Mouse (Mus musculus) liver, embryonic 12.5 days (tissue): ENCODE results near the gene Mgat4d. TPM values are rescaled to one million over a fixed set of nuclear protein-coding genes. Genes with fewer than 3 reads are reported as not detected.
A peak's percentile ranks its signal among the peaks of the same experiment; 100 is the strongest.
"Not testable (repeated sequence)": the region's sequence is repeated elsewhere in the genome, so short reads cannot be mapped to it uniquely, and the experiment has no call there.

Experiments
- ATAC-seq: fragments of 200-750 bp; cut with Nextera tagmentation; 2 replicates; pipeline ENCODE4 v1.8.0; 2017; ENCODE audit warnings: moderate number of reproducible peaks, mild to moderate bottlenecking, moderate library complexity
- H3K27ac ChIP-seq: fragments of 300-500 bp; sonication (generic); 2 replicates; pipeline ENCODE4 v1.5.1; 2016; ENCODE audit warnings: mild to moderate bottlenecking
- H3K27me3 ChIP-seq: fragments of 300-500 bp; sonication (generic); replicated peaks from 2 replicates; pipeline ENCODE4 v1.6.1; 2016; ENCODE audit warnings: mild to moderate bottlenecking, moderate library complexity
- H3K36me3 ChIP-seq: fragments of 300-500 bp; sonication (generic); 2 replicates; pipeline ENCODE4 v1.6.1; 2016; ENCODE audit warnings: mild to moderate bottlenecking, moderate library complexity
- H3K4me1 ChIP-seq: fragments of 300-500 bp; sonication (generic); 2 replicates; pipeline ENCODE4 v1.6.1; 2016
- H3K4me2 ChIP-seq: fragments of 300-500 bp; sonication (generic); 2 replicates; pipeline ENCODE4 v1.6.1; 2016; ENCODE audit warnings: mild to moderate bottlenecking, moderate library complexity
- H3K4me3 ChIP-seq: fragments of 300-500 bp; sonication (generic); 2 replicates; pipeline ENCODE4 v1.5.1; 2016; ENCODE audit warnings: mild to moderate bottlenecking, moderate library complexity
- H3K9ac ChIP-seq: fragments of 300-500 bp; sonication (generic); 2 replicates; pipeline ENCODE4 v1.6.1; 2016; ENCODE audit warnings: mild to moderate bottlenecking, moderate library complexity
- H3K9me3 ChIP-seq: fragments of 300-500 bp; sonication (generic); replicated peaks from 2 replicates; pipeline ENCODE4 v1.6.1; 2016; ENCODE audit warnings: mild to moderate bottlenecking, moderate library complexity
- WGBS: fragments of 180-500 bp; shearing (Covaris S2); methylation state at CpG from one replicate; pipeline ENCODE4 v1.1.7; 2016; ENCODE audit not compliant: insufficient replicate concordance; 5-methylcytosine and 5-hydroxymethylcytosine counted together
- polyA plus RNA-seq: library from polyadenylated mRNA; unstranded; fragments of >200 nt; fragmentation: Nextera tagmentation; extraction: Ambion mirVana; gene quantifications from 2 replicates; pipeline ENCODE4 v1.2.1, GENCODE M21; 2016

Mgat4d gene
- polyA plus RNA-seq, 1 experiment from 2014 or later: not detected

GRCm38 (mm10) chr8:83426104-83426759 is 78.0 kb downstream of the Mgat4d start:
- Histone ChIP-seq H3K9ac (peak overlapping the region; percentile 44; the same call in 1 of the 2 replicates), H3K9me3 (no peaks in the 10 kb centered on the region), H3K36me3 (no peaks in the 10 kb centered on the region), H3K4me1 (peaks cover 85% of the 10 kb centered on the region), H3K27me3 (no peaks in the 10 kb centered on the region), H3K4me3 (no peak overlapping the region), H3K27ac (peak overlapping the region; percentile 78), H3K4me2 (0 out of 2 replicates have a peak overlapping the region, but pooled peaks have one; percentile 14)
- no peak for ATAC-seq
- WGBS: 63% methylated on average over 11 of the region's 11 CpGs

GRCm38 (mm10) chr8:83426949-83427348 is 78.7 kb downstream of the Mgat4d start:
- H3K4me2 ChIP-seq: peak overlapping the region; percentile 14; the same call in 1 of the 2 replicates
- H3K27me3 ChIP-seq: no peaks in the 10 kb centered on the region
- H3K4me1 ChIP-seq: peaks cover 78% of the 10 kb centered on the region
- peak; percentile 3; the same call in 1 of the 2 replicates for ATAC-seq
- no peak overlapping the region for H3K4me3 ChIP-seq
- H3K27ac ChIP-seq: peak overlapping the region; percentile 78
- no peaks in the 10 kb centered on the region for H3K9me3 ChIP-seq
- H3K9ac ChIP-seq: peak overlapping the region; percentile 44
- 34% methylated on average over 7 of the region's 7 CpGs for WGBS
- no peaks in the 10 kb centered on the region for H3K36me3 ChIP-seq

GRCm38 (mm10) chr8:83428621-83429020 is 80.3 kb downstream of the Mgat4d start:
- peaks cover 13% of the 10 kb centered on the region for H3K36me3 ChIP-seq
- peak overlapping the region; percentile 86 for H3K27ac ChIP-seq
- H3K9me3 ChIP-seq, H3K27me3 ChIP-seq, ATAC-seq: not testable (repeated sequence)
- peak overlapping the region; percentile 35 for H3K4me3 ChIP-seq
- peaks cover 64% of the 10 kb centered on the region for H3K4me1 ChIP-seq
- 63% methylated on average over 3 of the region's 3 CpGs for WGBS
- H3K4me2 ChIP-seq: peak overlapping the region; percentile 65
- H3K9ac ChIP-seq: 0 out of 2 replicates have a peak overlapping the region, but pooled peaks have one; percentile 61

- Histone ChIP-seq H3K27me3 (no peaks in the 10 kb centered on the region), H3K4me3 (peak overlapping the region; percentile 35), H3K27ac (peak overlapping the region; percentile 86), H3K36me3 (peaks cover 18% of the 10 kb centered on the region), H3K9me3 (no peaks in the 10 kb centered on the region), H3K4me1 (peaks cover 59% of the 10 kb centered on the region), H3K4me2 (peak overlapping the region; percentile 65), H3K9ac (peak overlapping the region; percentile 61; the same call in 1 of the 2 replicates)
- 25% methylated on average over 4 of the region's 4 CpGs for WGBS
- ATAC-seq: peak; percentile 95
Measured at GRCm38 (mm10) chr8:83429071-83429524, 80.8 kb downstream of the Mgat4d start.

Other genes with a start within 250 kb of the Mgat4d start
- gene Tbc1d9, start 183.1 kb upstream of the Mgat4d start, polyA plus RNA-seq: 0.60 and 0.72 TPM in 2 replicates
- 0.44 and 0.48 TPM in 2 replicates for gene Gm10645, start 182.3 kb upstream of the Mgat4d start, polyA plus RNA-seq
- not detected in 2 replicates for gene Ucp1, start 58.1 kb upstream of the Mgat4d start, polyA plus RNA-seq
- 9.7 and 9.9 TPM in 2 replicates for gene Elmod2, start 16.0 kb upstream of the Mgat4d start, polyA plus RNA-seq
- 0.36 and 0.51 TPM in 2 replicates for gene Clgn, start 41.4 kb downstream of the Mgat4d start, polyA plus RNA-seq
- gene Scoc, start 109.9 kb downstream of the Mgat4d start, polyA plus RNA-seq: 78.8 and 84.8 TPM in 2 replicates
- not detected in 2 replicates for gene Olfr370, start 187.3 kb downstream of the Mgat4d start, polyA plus RNA-seq
- gene Ndufb7, start 218.2 kb downstream of the Mgat4d start, polyA plus RNA-seq: 290 and 291 TPM in 2 replicates